Mouse (Mus musculus) fat pad, adult 2 months (tissue): Measurements from ENCODE around the gene Gopc.
"Not testable (repeated sequence)": the region's sequence is repeated elsewhere in the genome, so short reads cannot be mapped to it uniquely, and the experiment has no call there.

Experiments used
- DNase-seq: peaks from one replicate; pipeline ENCODE4 v3.0.0-alpha.2; 2011; ENCODE audit warnings: low read depth, low spot score; ENCODE audit errors: extremely low read depth

Gene Gopc

GRCm38 (mm10) chr10:52302271-52302670 lies 79.7 kb downstream of the Gopc start:
- DNase-seq: no peak

DNA sequence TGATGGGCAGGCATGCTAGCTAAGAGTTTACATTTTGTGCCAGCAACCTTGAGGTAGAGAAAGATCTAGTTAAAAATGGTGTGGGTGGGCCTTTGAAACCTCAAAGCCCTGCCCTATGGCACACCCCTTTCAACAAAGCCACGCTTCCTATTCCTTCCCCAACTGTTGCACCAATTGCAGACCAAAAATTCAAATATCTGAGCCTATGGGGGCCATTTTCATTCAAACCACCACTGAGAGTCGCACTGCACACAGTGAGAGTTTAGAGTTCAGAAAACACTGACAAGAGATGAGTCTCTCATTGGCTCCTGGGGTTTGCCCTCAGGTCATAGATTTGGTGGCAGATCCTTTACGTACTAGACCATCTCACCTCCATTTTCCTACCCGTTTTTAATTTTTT lies 80.2 kb downstream of the Gopc start:
- DNase-seq: no peak

GRCm38 (mm10) chr10:52298568-52298967 lies 83.4 kb downstream of the Gopc start:
- DNase-seq: not testable (repeated sequence)

DNA sequence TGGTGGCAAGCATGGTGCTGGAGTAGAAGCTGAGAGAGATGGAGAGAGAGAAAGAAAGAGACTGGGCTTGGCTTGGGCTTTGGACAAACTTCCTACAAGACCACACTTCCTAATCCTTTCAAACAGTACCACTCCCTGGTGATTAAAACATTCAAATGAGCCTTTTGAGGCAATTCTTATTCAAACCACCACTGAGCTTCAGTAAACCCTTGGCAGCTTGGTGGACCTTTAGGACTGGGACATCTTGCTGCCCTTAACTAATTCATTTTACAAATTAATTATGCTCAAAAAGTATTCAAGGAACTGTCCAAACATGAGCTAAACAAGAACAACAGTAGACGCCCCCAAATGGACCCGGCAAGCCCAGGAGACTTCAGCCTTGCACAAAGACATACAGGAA lies 86.0 kb downstream of the Gopc start:
- no peak for DNase-seq

- DNase-seq: no peak
These were observed 87.9 kb downstream of the Gopc start for GRCm38 (mm10) chr10:52293921-52294577.

GRCm38 (mm10) chr10:52292391-52292790 lies 89.5 kb downstream of the Gopc start:
- DNase-seq: not testable (repeated sequence)

DNA sequence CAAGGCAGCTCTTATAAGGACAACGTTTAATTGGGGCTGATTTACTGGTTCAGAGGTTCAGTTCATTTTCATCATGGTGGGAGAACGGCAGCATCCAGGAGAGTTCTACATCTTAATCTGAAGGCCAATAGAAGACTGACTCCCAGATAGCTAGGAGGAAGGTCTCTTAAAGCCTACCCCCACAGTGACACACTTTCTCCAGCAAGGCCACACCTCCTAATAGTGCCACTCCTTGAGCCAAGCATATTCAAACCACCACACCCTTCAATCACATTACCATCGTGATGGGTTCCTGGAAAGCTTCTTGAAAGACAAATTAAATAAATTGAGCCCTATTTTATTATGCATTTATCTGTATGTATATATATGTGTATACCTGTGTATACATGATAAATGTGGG lies 92.7 kb downstream of the Gopc start:
- DNase-seq: no peak

DNA sequence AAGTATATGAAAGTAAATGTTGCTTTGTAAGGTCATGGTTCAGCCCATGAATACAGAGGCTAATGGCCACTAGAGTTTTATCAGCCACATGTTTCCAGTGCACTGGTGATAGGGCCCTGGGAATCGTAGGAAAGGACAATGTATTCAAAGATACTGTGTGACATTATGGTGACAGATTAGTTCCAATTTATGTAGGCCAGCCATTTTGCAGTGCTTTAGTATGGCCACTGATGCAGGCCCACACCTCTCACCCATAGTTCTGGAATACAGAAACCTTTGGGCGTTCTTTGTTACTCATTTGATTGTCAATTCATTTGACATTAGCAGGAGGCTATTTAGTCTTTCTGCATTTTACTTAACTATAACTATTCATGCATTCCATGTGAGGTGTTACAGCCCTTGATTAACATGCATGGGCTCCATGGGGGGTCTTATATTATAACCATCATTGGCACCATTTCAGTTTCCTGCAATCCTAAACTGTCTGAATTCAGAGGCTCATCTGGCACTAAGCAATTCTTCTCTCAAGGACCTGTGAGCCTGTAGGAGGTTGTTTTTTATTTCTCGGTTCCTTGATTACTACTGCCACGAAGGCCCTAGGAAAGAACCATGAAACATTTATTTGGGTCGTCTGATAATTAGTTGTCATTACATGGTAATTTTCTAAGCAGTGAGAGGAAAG lies 93.9 kb downstream of the Gopc start:
- no peak for DNase-seq
